Mouse (Mus musculus) cerebellum, adult 11-12 months (tissue): ENCODE data around the gene Zfp652.
"Not testable (repeated sequence)": the region's sequence is repeated elsewhere in the genome, so short reads cannot be mapped to it uniquely, and the experiment has no call there.

Source experiments
- DNase-seq: peaks from one replicate; pipeline ENCODE4 v3.0.0; 2022

Gene Zfp652

DNA sequence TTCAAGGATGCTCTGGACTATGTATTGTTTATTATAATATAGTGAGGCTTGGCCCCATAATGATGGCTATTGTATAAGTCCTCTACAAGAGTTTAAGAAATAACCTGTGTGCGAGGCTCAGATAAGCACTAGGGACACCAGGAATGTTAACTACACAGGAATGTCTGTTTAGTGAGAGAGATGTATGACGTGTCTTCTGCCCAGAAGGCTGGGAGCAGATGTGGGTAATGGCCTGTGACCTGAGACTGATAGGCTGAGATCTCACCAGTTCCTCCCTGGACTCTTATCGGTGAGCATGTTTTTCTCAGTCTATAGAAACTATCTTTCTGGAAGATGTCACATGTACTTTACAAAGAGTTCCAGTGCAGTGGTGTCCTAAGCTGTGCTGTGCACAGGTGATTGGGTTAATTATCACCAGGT lies 147.6 kb downstream of the Zfp652 start:
- no peak for DNase-seq

DNA sequence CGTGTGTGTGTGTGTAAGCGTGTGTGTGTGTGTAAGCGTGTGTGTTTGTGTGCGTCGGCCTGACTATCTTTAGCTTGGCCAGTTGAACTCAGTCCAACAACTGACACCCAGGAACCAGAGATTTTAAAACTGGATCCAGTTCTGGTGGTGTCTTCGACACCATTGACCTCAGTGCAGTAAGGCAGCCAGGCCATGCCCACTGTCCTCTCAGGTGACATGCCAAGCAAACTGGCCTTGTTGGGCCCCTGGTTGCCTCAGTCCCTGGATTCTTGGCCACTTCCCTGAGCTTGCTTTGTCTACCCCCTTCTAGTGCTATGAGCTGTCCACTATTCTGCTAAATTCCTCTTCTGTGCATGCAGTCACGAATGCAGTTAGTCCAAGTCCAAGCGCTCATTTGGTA lies 148.9 kb downstream of the Zfp652 start:
- peak; percentile 29 for DNase-seq

DNA sequence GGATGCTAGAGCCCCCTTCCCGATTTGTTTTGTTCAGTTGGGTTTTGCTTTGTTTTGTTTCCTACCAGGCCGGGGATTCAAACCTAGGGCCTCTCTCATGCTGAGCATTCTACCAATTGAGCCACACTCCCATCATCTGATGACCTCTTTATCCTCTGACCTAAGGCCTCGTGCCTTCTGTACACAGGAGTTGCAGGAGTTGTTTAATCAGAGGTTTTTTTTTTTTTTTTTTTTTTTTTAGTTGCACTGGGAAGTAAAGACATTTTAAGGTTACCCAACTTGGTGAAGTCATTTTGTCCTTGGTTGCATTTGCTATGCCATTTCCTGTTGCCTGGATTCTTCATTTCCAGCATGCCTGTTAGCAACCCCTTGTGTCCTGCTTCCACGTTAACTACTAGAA lies 157.0 kb downstream of the Zfp652 start:
- DNase-seq: no peak

DNA sequence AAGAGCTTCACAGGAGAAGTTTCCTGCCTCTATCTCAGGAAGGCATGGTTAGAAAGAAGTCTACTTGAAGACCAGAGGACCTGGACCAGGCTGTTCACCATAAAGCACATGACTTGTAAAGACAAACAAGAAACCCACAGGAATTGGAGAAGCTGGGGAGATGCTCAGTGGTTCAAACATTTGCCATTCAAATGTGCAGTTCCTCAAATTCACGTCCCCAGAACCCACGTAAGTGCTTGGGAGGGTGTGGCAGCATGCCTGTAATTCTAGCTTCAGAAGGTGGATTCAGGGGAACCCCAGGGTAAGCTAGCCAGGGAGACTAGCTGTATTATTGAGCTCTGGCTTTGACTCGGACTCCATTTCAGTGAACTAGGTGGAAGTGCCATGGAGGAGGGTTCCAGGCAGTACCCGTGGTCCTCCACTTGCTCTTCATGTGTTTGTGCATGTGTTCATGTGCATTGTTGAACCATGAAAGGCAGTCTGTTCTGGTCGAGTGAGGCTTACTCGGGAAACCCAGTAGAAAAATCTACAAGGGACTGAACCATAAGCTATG lies 157.5 kb downstream of the Zfp652 start:
- no peak for DNase-seq

DNA sequence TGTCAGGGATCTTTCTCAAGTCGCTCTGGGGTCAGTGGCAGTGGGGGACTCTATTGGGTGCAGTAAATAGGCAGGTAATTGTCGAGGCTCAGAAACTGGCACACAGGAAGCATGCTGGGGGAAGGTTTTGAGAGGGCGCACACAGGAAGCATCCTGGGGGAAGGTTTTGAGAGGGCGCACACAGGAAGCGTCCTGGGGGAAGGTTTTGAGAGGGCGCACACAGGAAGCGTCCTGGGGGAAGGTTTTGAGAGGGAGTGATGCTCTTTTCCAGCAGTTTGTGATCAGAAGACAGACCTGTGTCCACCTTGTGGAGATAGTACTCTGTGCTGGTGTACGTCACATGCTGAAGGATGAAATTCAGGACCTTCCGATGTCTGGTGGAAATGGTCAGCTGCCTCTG lies 163.3 kb downstream of the Zfp652 start:
- no peak for DNase-seq

DNA sequence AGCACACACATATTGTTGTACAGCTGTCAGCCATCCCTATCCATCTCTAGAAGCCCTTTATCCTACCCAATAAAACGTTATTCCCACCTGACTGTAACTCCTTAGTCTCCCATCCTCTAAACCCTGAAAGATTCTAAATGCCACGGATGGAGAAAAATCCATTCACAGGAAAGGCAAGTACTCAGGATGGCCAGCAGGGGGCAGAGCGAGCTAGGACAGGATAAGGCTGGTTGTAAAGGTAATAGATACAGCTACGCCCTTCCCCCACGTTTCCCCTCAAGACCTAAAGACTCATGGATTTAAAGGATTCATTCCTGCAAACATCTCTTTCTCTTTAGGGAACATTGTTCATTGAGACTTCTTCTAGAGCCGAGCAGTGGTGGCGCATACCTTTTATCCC lies 163.8 kb downstream of the Zfp652 start:
- DNase-seq: no peak

DNA sequence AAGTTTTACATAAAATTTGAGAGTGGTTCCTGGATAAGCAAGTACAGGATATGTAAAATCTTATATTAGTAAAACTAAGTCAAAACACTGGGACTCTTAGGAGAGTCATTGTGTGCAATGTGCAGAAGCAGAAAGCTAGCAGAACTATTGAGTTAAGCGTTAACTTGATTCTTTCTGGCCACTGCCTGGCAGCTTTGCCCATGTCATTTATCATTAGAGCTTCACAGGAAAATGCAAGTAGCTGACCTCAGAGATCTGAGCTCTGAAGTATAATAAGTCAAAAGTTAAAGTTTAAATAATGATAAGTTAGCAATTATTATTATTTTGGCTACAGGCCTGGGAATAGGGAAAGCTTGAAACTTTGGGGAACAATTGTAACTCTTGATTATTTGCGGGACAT lies 167.4 kb downstream of the Zfp652 start:
- not testable (repeated sequence) for DNase-seq
